Mouse (Mus musculus): ENCODE data around the gene Gm17655.

GRCm38 (mm10) chr5:110106901-110107564 is 34.7 kb upstream of the Gm17655 start:
- TF ChIP-seq CTCF (IDR thresholded peaks at IDR 0.05) (no peak), POLR2A (IDR thresholded peaks at IDR 0.05; ENCODE audit: insufficient read depth, low read depth, low read length) (no peak)

All from heart, adult 2 months (tissue).